Mouse (Mus musculus) limb, embryonic 15.5 days (tissue): ENCODE measurements at regions not wholly inside any gene's neighbourhood (a gene's known extent, or its start where the extent isn't known, plus 50 kb on each side); places are given as distances from the start of the nearest gene placed in this dataset.

Experiments
- ATAC-seq: fragments of 200-750 bp; cut with Nextera tagmentation; 2 replicates; pipeline ENCODE4 v1.8.0; 2017; ENCODE audit warnings: low read depth, moderate TSS enrichment; ENCODE audit not compliant: insufficient number of reproducible peaks, low FRiP score, low TSS enrichment
- H3K27ac ChIP-seq: fragments of 300-500 bp; sonication (generic); 2 replicates; pipeline ENCODE4 v1.5.1; 2015; ENCODE audit warnings: moderate library complexity, mild to moderate bottlenecking, inconsistent platforms
- H3K27me3 ChIP-seq: fragments of 300-500 bp; sonication (generic); 2 replicates; pipeline ENCODE4 v1.6.1; 2015; ENCODE audit warnings: inconsistent platforms
- H3K36me3 ChIP-seq: fragments of 300-500 bp; sonication (generic); 2 replicates; pipeline ENCODE4 v1.6.1; 2015; ENCODE audit warnings: inconsistent platforms
- H3K4me1 ChIP-seq: fragments of 300-500 bp; sonication (generic); 2 replicates; pipeline ENCODE4 v1.6.1; 2015; ENCODE audit warnings: inconsistent platforms
- H3K4me2 ChIP-seq: fragments of 300-500 bp; sonication (generic); 2 replicates; pipeline ENCODE4 v1.6.1; 2015; ENCODE audit warnings: mild to moderate bottlenecking, inconsistent platforms
- H3K4me3 ChIP-seq: fragments of 300-500 bp; sonication (generic); 2 replicates; pipeline ENCODE4 v1.5.1; 2015; ENCODE audit warnings: mild to moderate bottlenecking, inconsistent platforms
- H3K9ac ChIP-seq: fragments of 300-500 bp; sonication (generic); 2 replicates; pipeline ENCODE4 v1.6.1; 2015; ENCODE audit warnings: inconsistent platforms
- H3K9me3 ChIP-seq: fragments of 300-500 bp; sonication (generic); 2 replicates; pipeline ENCODE4 v1.6.1; 2016; ENCODE audit warnings: inconsistent platforms
- WGBS: fragments of 180-500 bp; shearing (Covaris S2); methylation state at CpG from one replicate; pipeline ENCODE4 v1.1.7; 2015; 5-methylcytosine and 5-hydroxymethylcytosine counted together

DNA sequence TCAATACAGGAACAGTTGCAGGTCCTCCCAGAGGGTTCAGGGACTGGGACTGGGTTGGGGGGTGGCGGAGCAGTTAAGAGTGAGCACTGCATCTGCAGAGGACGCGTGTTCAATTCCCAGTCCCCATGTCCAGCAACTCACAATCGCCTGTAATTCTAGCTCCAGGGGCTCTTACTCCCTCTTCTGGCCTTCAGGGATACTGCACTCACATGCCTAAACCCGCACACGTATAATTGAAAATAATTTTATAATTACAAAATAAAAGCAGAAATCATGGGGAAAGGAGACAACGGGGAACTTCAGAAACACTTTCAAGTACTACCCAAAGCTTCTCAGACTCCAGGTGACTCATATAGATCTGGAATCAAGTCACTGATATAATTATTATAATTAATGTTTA is 448.8 kb downstream of the Zfp536 start:
- H3K27ac ChIP-seq, result no peak overlapping the region

DNA sequence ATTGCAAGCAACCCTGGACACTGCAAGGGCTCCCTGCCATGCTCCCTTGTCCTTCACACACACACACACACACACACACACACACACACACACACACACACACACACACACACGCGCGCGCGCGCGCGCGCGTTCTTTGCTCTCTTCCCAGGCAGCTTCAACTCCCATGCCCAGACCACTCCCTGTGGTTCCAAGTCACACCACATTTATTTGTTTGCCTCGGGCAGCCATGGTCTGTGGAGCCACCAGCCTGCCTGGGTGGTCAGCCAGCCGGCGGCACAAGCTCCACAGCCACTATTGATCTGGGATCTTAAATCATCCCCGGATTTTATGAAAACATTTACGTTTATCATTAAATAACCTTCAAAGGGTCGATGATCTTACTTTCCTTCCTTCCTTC is 440.0 kb downstream of the Zfp536 start:
- Histone ChIP-seq H3K4me2 (no peak overlapping the region), H3K9ac (no peak overlapping the region), H3K27me3 (no peaks in the 10 kb centered on the region), H3K4me3 (no peak overlapping the region), H3K36me3 (no peaks in the 10 kb centered on the region), H3K27ac (no peak overlapping the region), H3K4me1 (peaks cover 40% of the 10 kb centered on the region), H3K9me3 (no peaks in the 10 kb centered on the region)
- ATAC-seq, result no peak
- WGBS, result 52% methylated on average over 16 of the region's 16 CpGs

More for the DNA sequence above, 448.8 kb downstream of the Zfp536 start:
- no peak for ATAC-seq
- 91% methylated on average over 7 of the region's 7 CpGs for WGBS
- H3K4me2 ChIP-seq, result no peak overlapping the region
- no peaks in the 10 kb centered on the region for H3K27me3 ChIP-seq
- H3K36me3 ChIP-seq, result no peaks in the 10 kb centered on the region
- no peak overlapping the region for H3K9ac ChIP-seq
- H3K9me3 ChIP-seq, result no peaks in the 10 kb centered on the region
- H3K4me1 ChIP-seq, result 0 out of 2 replicates have a peak, but pooled peaks cover 5% of the 10 kb centered on the region
- no peak overlapping the region for H3K4me3 ChIP-seq

- ATAC-seq, result no peak
- WGBS, result 45% methylated on average over 7 of the region's 7 CpGs
These were observed 438.2 kb downstream of the Zfp536 start for GRCm38 (mm10) chr7:37335212-37335611.

GRCm38 (mm10) chr7:37336171-37336850 is 437.1 kb downstream of the Zfp536 start:
- Histone ChIP-seq H3K27me3 (peaks cover 6% of the 10 kb centered on the region), H3K27ac (peak overlapping the region; percentile 59), H3K9me3 (no peaks in the 10 kb centered on the region), H3K4me2 (peak overlapping the region; percentile 79), H3K4me3 (peak overlapping the region; percentile 41), H3K4me1 (peaks cover 45% of the 10 kb centered on the region), H3K9ac (no peak overlapping the region), H3K36me3 (no peaks in the 10 kb centered on the region)
- 9% methylated on average over 12 of the region's 12 CpGs for WGBS
- ATAC-seq, result no peak

More at GRCm38 (mm10) chr7:37335212-37335611, 438.2 kb downstream of the Zfp536 start:
- H3K36me3 ChIP-seq, result no peaks in the 10 kb centered on the region
- no peak overlapping the region for H3K4me2 ChIP-seq
- no peaks in the 10 kb centered on the region for H3K9me3 ChIP-seq
- peaks cover 3% of the 10 kb centered on the region; the same call in 1 of the 2 replicates for H3K27me3 ChIP-seq
- no peak overlapping the region for H3K4me3 ChIP-seq
- no peak overlapping the region for H3K27ac ChIP-seq
- no peak overlapping the region for H3K9ac ChIP-seq
- H3K4me1 ChIP-seq, result peaks cover 45% of the 10 kb centered on the region

GRCm38 (mm10) chr7:37336851-37337531 is 436.4 kb downstream of the Zfp536 start:
- ATAC-seq, result no peak
- H3K4me2 ChIP-seq, result peak overlapping the region; percentile 79
- peak overlapping the region; percentile 59 for H3K27ac ChIP-seq
- H3K36me3 ChIP-seq, result no peaks in the 10 kb centered on the region
- peaks cover 7% of the 10 kb centered on the region for H3K27me3 ChIP-seq
- no peaks in the 10 kb centered on the region for H3K9me3 ChIP-seq
- 0 out of 2 replicates have a peak overlapping the region, but pooled peaks have one; percentile 27 for H3K9ac ChIP-seq
- H3K4me3 ChIP-seq, result peak overlapping the region; percentile 41
- H3K4me1 ChIP-seq, result peaks cover 45% of the 10 kb centered on the region
- under 1% methylated on average over 28 of the region's 28 CpGs for WGBS

DNA sequence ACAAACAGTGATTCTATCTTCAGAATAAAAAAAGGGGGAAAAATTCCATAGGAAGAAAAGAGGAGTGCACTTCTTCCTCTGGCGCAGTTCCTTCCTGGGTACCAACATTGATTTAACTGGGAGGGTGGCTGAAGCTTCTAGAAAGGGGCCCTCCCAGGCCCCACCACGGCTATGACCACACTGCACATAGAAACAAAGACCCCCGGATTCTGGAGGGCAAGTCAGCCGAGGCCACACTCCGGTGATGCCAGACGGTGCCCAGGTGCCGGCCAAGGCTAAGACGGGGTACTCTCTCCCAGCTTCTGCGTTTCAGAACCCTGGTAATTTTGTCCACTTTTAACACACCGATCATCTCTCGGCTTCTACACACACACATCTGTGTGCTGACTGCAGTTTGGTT is 435.8 kb downstream of the Zfp536 start:
- H3K4me3 ChIP-seq, result peak overlapping the region; percentile 41
- no peaks in the 10 kb centered on the region for H3K9me3 ChIP-seq
- H3K36me3 ChIP-seq, result no peaks in the 10 kb centered on the region
- WGBS, result 21% methylated on average over 11 of the region's 11 CpGs
- peak overlapping the region; percentile 59 for H3K27ac ChIP-seq
- peaks cover 48% of the 10 kb centered on the region for H3K4me1 ChIP-seq
- peak overlapping the region; percentile 79 for H3K4me2 ChIP-seq
- no peak for ATAC-seq
- peaks cover 13% of the 10 kb centered on the region for H3K27me3 ChIP-seq
- no peak overlapping the region for H3K9ac ChIP-seq

GRCm38 (mm10) chr7:37338067-37338501 is 435.4 kb downstream of the Zfp536 start:
- Histone ChIP-seq H3K4me1 (peaks cover 52% of the 10 kb centered on the region), H3K27me3 (peaks cover 18% of the 10 kb centered on the region), H3K9me3 (no peaks in the 10 kb centered on the region), H3K4me2 (peak overlapping the region; percentile 79), H3K27ac (peak overlapping the region; percentile 59), H3K4me3 (peak overlapping the region; percentile 41; the same call in 1 of the 2 replicates), H3K9ac (no peak overlapping the region), H3K36me3 (no peaks in the 10 kb centered on the region)
- no peak for ATAC-seq
- WGBS, result 5% methylated on average over 11 of the region's 11 CpGs

DNA sequence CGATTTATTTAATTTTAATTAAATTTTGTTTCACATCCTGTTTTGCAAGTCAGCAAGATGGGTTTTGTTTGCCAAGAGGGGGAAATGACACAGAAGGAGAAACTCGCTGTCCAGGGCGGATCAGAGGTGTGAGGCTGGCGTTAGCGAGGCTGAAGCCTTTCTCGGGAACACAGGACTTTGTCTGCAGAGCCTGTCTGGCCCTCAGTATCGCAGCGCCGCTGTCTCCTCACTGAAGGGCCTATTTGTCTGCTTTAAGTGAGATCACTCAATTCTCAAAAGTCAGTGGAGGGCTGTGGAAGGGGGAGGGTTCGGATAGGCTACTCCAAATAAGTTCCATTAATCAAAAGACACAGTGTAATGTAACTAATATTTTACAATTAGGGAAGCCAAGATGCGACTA is 430.8 kb downstream of the Zfp536 start:
- Histone ChIP-seq H3K4me2 (peak overlapping the region; percentile 63), H3K9me3 (no peaks in the 10 kb centered on the region), H3K27ac (no peak overlapping the region), H3K9ac (no peak overlapping the region), H3K36me3 (no peaks in the 10 kb centered on the region), H3K4me1 (peaks cover 34% of the 10 kb centered on the region), H3K27me3 (peaks cover 29% of the 10 kb centered on the region), H3K4me3 (peak overlapping the region; percentile 34)
- WGBS, result 26% methylated on average over 11 of the region's 11 CpGs
- no peak for ATAC-seq

DNA sequence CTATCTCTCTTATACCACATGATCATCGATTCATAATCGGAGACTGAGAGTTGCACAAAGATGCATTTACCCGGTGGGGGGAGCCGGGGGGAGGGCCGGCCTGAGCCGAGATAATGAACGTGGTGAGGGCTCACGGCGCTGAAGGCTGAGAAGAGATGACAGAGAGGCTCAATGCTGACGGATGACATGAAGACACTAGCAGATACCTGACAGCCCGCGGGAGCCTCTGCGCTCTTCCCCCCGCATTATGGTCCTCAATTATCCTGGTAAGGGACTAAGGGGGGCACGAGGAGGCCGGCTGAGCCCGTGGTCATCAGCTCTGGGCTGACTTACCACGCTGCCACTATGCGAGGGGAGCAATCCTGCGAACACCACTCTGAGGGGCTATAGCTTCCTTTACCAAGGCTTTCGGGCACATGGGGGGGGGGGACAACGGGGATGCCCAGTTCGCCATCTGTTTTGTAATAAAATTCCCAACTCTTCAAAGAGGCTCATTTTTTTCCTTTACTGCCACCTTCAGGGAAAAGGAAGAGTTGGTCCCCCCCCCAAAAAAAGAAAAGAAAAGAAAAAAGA is 430.3 kb downstream of the Zfp536 start:
- H3K27ac ChIP-seq, result no peak overlapping the region
- H3K4me3 ChIP-seq, result peak overlapping the region; percentile 34

GRCm38 (mm10) chr7:37343691-37344233 is 429.7 kb downstream of the Zfp536 start:
- no peak overlapping the region for H3K27ac ChIP-seq
- WGBS, result 30% methylated on average over 18 of the region's 18 CpGs
- no peak overlapping the region for H3K9ac ChIP-seq
- peaks cover 23% of the 10 kb centered on the region for H3K4me1 ChIP-seq
- H3K36me3 ChIP-seq, result no peaks in the 10 kb centered on the region
- peak overlapping the region; percentile 34 for H3K4me3 ChIP-seq
- H3K4me2 ChIP-seq, result peak overlapping the region; percentile 63
- H3K9me3 ChIP-seq, result no peaks in the 10 kb centered on the region
- ATAC-seq, result no peak
- peaks cover 28% of the 10 kb centered on the region for H3K27me3 ChIP-seq

More for the DNA sequence above, 430.3 kb downstream of the Zfp536 start:
- WGBS, result 8% methylated on average over 23 of the region's 23 CpGs
- Histone ChIP-seq H3K27me3 (peaks cover 29% of the 10 kb centered on the region), H3K36me3 (no peaks in the 10 kb centered on the region), H3K9ac (no peak overlapping the region), H3K4me2 (peak overlapping the region; percentile 63), H3K4me1 (peaks cover 29% of the 10 kb centered on the region), H3K9me3 (no peaks in the 10 kb centered on the region)
- no peak for ATAC-seq

GRCm38 (mm10) chr7:37346041-37346440 is 427.4 kb downstream of the Zfp536 start:
- Histone ChIP-seq H3K9ac (no peak overlapping the region), H3K4me3 (no peak overlapping the region), H3K9me3 (no peaks in the 10 kb centered on the region), H3K36me3 (no peaks in the 10 kb centered on the region), H3K4me1 (peaks cover 21% of the 10 kb centered on the region), H3K4me2 (no peak overlapping the region), H3K27ac (no peak overlapping the region), H3K27me3 (peaks cover 26% of the 10 kb centered on the region)
- ATAC-seq, result no peak
- under 1% methylated on average over 10 of the region's 10 CpGs for WGBS
